Mouse (Mus musculus) kidney, postnatal 14 days (tissue): ENCODE measurements around the gene Lag3.

Source experiments
- DNase-seq: peaks from one replicate; pipeline ENCODE4 v3.0.0; 2022; ENCODE audit warnings: mixed read lengths

The Lag3 gene

GRCm38 (mm10) chr6:124919695-124920317 lies 8.3 kb upstream of the Lag3 start, which contains the start of gene Ptms:
Gene Ptms, minus strand, starts transcription at chr6:124920103.
- peak; percentile 98 for DNase-seq

DNA sequence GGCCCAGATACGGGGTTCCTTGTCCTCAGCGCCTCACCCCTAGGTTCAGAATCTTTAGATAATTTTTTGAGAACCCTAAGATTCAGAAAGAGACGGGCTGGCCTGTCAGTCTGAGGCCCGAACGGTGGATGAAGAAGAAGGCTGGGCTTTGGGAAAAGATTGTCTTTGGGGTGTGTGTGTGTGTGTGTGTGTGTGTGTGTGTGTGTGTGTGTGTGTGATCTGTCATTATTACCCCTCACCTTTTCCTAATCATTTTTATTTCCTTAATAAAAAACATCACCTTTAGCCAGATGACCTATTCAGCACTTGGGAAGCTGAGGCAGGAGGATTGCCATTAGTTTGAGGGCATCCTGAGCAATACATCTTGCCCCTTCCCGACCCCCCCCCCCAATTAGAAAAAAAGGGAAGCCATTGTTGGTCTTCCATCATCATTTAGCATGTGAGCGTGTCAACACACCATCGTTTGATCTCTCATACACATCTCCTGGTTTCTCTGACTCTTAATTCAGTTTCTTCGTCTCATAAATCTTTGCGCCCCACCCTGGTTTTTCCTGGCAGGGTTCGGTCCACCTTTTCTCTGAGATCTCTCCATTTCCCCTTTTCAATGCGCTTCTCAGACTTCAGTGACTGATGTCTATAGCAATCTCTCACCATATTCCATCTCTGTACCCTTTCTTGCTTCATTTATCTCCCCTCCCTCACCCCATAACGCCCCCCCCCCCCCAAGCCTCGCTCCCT lies 7.6 kb upstream of the Lag3 start:
- DNase-seq = no peak

- no peak for DNase-seq
Observed at GRCm38 (mm10) chr6:124918331-124918690, 6.8 kb upstream of the Lag3 start.

- peak; percentile 95 for DNase-seq
Observed at GRCm38 (mm10) chr6:124917518-124918330, 6.2 kb upstream of the Lag3 start.

DNA sequence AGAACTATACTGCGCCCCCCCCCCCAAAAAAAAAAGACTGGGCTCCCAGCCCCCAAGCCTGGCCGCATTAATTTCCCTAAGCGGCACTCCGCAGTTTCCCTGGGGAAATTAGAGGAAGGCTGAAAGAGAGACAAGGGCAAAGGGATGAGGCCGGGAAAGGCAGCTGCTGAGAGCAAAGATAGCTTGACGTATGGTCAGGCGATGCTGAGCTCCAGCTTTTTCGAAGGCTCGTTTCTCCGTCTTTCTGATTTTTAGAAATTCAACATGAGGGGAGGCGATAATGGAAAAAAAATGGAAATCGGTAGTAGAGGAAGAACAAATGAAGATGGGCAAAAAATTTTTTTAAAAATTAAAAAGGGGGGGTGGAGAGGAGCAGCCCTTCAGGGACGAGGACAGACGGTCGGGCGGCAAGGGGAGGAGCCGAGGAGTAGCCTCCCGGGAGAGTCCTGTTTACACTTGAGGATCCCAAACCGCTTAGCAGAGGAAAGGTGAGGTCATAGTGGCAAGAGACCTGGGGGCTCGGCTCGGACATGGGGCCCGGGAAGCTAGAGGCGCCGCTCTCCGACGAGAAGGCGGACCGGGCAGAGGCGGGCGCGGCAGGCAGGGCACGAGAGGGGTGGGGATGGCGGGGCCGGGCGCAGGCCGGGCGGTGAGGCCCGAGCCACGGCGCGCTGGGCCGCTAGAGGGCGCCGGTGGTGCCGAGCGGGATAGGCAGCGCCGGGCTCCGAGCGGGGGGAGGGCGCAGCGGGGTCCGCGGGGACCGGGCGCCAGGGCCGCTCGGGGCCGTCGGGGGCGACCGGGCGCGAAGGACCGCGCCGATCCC lies 5.4 kb upstream of the Lag3 start:
- peak; percentile 95 for DNase-seq

- DNase-seq = peak; percentile 70
Observed at GRCm38 (mm10) chr6:124915942-124916694, 4.6 kb upstream of the Lag3 start.

DNA sequence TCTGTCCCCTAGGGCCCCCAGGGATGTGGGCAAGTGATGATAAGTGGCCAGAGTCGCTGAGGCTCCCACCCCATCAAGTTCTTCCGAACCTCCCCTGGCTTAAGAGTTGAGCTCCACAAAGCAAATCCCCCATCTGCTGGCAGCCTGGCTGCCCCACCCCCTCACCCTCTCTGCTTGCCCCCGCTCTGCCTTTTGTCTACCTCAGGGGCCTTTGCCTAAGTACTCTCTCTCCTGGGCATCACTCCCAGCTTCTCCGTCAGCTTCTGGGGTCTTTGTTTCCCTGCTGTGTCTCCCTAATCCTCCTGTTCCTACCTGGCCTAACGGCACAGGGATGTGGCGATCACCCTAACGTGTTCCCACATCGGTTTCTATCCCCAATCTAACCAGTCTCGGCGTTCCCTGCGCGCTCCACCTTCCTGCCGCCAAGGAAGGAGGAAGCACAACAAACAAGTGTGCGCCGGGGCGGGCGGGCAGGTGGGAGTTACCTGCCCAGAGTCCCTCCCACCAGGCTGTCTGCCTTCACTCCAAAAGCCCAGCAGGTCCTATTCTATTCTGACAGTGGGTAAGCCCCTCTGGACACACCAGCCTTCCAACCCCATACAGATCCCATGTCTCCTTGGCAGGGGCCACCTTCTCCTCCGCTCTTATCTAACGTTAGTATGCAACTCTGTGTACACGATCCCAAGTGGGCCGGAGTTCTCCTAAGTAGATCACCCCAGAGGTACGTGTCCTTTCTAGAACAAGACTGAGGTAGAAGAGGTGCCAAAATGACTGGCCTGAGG lies 3.8 kb upstream of the Lag3 start:
- DNase-seq = peak; percentile 67

DNA sequence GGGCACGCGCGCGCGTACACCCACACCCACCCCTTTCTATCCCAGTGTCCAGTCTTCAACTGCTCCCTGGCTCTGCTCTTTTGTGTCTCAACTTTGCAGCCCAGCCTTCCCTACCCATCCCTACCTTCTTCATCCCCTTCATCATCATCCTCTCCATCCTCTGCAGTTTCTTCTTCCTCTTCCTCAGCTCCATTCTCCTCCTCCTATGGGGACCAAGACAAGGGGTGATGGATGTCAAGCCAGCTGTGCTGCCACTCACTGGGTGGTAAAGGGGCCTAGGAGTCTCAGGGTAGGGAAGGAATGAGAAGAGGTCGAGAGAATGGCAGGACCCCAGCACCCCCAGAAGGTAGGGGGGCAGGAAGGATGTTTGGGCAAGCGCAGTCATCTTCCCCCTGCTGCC lies 3.0 kb upstream of the Lag3 start:
- no peak for DNase-seq

DNA sequence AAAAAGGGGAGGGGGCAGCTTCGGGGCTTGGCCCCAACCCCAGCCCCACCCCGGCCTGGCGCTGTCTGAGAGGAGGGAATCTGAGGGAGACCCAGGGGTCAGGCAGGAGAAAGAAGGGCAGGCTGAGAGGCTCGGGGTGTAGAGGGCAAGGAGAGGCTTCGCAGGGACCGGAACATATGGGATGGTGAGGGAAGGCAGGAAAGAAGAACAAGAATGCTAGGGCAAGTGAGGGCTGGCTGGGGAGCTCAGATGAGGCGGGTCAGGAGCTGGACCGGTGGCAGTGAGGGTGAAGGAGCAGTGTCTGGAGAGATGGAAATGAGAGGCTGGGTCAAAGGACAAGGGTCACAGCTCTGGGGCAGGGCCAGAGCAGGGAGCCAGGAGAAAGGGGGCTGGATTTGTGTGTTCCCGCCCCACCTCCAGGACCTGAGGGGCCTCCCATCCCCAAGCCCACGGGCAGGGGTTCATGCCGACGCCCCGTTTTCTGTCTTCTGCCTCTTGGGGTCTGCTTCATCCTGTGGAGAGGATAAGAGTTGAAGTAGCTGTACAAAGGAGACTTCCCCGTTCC lies 2.3 kb upstream of the Lag3 start:
- DNase-seq = peak; percentile 41

DNA sequence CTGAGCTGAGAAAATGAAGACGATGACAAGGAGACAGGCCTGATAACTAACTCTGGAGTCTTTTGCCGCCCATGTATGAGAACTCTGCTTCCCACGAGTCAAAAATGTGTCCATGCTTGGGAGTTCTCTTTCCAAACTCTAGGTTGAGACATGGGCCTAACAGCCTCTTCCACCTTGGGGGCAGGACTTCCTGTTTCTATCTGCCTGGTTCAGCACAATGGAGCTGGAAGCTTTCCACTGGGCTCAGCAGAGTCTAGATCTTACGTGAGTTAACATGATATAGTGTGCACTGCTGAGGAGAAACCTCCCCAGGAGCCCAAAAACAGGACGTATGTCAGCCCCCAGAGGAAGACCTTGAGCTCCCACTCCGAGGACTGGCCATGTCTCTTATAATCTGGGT lies 1.7 kb upstream of the Lag3 start:
- no peak for DNase-seq

DNA sequence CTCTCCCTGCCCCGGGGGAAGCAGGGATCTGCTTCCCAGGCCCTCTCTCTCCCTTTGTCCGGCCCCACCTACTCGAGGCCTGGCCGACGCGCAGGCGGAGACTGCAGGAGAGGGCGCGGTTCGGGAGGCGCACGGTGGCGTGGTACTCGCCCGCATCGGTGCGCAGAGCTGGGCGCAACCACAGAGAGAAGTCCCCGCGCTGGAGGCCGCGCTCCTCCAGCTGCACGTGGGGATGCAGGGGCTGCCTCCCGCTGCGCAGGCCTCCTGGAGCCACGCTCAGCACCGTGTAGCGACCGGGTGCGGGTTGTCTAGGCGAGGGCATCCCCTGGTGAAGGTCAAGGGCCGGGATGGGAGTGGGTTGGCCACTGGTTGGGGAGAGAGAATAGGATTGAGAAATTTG lies 1.5 kb downstream of the Lag3 start:
- DNase-seq = no peak

GRCm38 (mm10) chr6:124907767-124908166 lies 3.7 kb downstream of the Lag3 start:
- no peak for DNase-seq

DNA sequence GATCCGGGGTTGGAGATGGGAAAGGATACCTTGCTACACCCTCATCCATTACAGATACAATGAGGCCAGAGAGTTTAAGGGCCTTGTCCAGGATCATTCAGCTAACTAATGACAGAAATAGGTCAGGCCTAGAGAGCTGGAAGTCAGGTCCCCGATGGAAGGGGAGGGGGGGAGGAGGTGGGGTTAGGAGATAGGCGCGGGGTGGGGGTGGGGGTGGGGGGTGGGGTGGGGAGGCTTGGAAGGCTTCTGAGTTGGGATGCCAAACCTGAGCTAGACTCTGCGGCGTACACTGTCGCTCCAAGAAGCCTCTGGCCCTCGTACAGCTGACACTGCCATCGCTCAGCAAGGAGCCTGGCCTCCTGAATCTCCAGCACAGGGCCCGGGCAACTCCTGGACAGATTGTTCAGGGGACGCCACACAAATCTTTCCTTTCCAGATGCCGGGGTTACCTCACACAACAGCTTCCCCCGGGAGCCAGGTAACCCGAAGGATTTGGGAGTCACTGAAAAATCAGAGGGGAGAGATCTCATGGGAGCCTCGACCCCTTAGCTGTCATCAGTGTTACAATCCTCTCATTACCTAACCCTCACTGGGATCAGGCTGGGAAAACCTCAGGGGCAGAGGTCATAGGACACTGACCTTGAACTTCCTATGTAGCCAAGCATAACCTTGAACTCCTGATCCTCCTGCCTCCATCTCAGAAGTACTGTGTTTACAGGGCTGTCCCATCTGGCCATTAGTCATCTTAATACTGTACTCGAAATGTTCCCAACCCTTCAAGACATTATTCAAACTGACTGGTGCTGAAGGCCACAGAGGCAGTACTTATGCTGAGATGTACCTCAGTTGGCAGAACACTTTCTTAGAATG lies 6.3 kb downstream of the Lag3 start:
- DNase-seq = no peak

GRCm38 (mm10) chr6:124904161-124904981 lies 7.1 kb downstream of the Lag3 start:
- peak; percentile 89 for DNase-seq

- peak; percentile 96 for DNase-seq
Observed at GRCm38 (mm10) chr6:124903580-124904151, 7.8 kb downstream of the Lag3 start.

- no peak for DNase-seq
Observed at GRCm38 (mm10) chr6:124901851-124902250, 9.7 kb downstream of the Lag3 start.

DNA sequence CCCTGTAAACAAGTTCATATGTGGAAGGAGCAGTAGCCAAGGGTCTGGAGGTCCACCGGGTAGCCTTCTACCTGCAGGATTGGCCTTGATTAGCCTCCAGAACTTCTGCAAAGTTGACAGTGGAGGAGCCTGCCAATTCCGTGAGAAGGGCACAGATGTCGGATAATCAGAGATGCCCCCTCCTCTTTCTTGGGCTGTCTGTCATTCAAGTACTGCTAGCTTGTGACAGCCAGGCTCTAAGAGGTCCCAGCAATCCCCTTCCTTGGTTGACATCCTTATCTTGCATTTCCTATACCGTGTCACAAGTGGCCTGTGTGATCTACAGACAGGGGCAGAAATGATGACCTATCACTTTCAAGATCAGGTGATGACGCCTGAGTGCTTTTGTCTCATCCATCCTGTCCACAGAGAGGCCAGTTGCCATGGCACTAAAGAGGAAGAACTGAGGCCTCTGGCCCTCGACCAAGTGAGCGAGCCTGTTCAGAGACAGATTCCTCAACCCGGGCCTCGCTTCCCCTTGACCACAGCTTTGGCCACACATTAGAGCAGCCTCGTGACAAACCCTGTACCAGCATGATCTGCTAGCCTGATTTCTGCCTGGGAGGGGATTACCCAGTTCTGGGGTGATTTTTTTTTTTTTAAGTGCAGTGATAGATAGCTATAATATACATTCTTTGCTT lies 10.6 kb downstream of the Lag3 start:
- no peak for DNase-seq
